Mouse (Mus musculus) right cerebral cortex, postnatal 4 days (tissue): ENCODE measurements around the gene Ndel1.
A peak's percentile ranks its signal among the peaks of the same experiment; 100 is the strongest.

Source experiments
- DNase-seq: peaks from one replicate; pipeline ENCODE4 v3.0.0-alpha.2; 2022

Gene Ndel1

DNA sequence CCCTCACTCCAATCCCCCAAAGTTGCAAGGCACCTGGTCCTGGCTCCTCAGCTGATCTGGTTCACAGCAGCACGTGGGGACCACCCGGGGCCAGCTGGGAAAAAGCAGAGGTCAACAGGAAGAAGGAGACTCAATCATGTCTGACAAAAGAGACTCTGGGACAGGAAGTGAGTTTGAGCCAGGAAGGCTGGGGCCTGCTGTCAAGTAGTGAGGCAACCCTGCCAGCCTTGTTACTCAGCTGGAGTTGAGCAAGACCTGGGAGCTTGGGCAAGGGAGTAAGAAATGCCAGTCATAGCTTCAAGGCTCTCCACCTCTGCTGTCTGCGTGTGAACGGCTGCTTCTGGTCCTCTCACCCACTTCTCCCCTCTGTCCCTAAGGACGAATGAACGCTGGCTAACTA lies at the start of gene Ndel1:
TSS of gene Ndel1 (minus strand) at position 111 of the 400 bp plus-strand sequence.
- DNase-seq = no peak

DNA sequence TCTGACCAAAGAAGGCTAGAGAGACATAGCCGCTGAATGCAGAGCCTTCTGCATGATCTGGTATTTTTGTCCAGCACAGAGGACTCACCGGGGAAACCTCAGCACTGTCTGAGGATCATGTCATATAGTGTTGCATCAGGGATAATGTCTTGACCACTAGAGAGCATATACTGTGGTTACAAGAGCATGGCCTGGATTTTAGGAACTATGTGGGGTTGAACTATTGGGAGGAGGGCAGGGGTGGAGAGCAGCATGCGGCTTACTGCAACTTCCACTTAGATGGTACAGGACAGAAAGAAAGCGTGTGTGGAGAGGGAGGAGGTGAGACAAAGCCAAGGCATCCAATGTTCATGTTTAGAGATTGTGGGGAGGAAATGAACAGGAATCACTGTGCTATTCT lies 42.9 kb upstream of the Ndel1 start:
- no peak for DNase-seq

DNA sequence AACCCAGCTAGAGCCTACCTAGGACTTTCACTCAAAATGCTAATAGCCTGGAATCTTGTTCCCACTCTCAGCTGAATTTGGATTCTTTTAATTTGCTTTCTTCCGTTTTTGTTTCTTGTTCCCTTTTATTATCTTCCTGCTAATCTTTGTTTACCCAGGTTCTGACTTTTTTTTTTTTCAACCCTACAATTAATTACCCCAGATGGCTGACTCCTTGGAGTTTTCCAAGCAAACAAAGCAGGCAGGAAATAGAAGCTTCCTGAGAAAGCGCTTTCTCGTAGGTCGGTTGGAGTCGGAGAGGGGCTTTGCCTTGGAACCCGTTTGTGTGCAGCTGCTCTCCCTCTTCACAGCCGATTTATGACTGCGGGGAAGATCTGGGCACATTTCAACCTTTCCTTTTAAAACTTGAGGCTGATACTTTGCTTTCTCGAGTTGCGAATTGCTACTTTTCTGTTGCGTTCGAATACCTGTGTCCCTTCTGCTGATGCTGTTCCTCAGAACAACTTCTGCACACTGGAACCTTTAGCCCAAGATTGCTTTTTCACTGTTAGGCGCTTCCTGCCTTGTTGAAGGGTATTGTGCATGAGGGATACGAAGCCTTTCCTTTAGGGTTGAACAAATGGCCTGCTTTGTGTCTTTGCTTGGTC lies 40.0 kb upstream of the Ndel1 start:
- no peak for DNase-seq

DNA sequence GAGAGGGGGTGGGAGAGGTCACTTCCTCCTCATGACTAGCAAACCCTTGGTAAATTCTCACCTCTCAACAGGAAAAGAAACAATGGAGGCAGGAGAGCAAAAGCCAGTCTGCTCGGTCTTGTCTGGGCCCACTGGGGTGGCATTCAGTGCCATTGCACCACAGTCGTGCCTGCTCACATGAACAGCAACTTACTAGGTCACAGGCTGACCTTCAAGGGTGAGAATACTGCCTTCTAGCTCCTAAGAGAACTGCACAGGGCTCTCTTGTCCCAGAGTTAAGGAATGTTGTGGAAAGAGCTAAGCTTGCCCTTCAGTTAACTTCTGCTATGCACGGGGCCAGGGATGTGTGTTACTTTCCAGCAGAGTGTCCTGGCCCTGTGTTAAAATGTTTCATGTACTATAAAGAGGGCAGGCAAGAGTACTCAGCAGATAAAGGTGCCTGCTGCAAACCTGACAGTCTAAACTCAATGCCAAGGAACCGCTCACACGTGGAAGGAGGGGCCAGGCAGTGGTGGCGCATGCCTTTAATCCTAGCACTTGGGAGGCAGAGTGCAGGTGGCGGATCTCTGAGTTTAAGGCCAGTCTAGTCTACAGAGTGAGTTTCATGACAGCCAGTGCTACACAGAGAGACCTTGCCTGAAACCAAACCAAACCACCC lies 37.3 kb upstream of the Ndel1 start:
- DNase-seq = no peak

DNA sequence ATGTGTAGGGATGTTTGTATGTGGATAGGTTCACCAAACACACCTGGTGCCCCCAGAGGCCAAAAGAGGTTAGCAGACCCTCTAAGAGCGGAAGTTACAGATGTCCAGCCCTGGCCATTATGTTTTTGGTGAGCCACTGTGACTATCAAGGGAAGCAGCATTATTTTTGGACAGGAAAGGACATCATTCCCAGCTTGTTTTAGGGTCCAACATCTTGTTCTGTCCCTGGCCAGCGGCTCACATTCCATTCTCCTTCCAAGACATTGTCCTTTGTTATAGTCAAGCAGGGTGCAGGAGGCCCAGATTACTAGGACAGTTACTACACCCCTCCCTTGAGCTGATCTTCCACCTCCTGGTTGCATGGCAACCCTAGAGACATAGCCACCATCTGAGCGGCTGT lies 35.6 kb upstream of the Ndel1 start:
- DNase-seq = no peak

DNA sequence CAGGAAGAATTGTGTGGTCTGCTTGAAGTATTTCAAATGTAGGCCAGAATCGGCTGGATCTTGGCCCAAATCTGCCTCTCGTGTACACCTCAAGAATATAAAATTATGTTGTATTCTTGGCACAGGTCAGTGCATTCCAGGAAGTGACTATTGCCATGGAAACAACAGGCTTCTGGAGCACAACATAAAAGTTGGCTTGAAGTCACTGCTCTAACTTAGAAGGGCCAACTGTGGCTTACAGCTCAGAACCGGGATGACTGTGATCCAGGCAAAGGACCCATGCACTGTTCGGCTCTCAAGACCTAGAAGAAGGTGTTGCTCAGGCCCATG lies 34.8 kb upstream of the Ndel1 start:
- no peak for DNase-seq

DNA sequence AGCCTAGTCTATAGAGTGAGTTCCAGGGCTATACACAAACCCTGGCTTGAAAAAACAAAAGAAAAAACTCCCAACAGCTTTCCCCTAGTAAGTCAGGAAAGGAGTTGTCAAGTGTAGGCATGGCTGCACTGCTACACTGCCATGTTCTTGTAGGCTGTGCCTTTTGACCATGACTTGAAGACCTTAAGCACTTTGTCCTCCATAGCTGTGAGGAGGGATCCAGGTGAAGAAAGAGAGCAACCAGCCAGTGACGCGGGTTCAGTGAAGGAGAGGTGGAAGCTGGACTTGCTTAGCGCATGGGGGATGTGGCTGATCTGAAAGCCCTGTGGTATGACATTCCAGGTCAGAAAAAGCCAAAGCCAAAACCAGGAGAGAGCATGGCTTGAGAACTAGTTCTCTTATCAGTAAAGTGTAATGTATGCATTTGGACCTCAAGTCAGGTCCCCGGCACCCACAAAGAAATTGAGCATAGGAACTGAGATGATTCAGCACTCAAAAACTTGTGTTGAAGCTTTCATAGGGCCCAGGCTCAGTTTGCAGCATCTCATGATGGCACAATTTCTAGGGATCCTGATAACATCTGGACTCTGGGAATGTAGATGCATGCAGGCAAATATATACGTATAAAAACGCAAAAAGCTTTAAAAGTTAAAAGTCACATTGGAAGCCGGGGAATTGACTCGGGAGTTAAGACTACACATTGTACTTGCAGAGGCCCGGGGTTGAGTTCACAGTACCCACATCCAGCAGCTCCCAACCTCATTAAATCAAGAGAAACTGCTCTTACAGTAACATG lies 34.2 kb upstream of the Ndel1 start:
- DNase-seq = no peak

DNA sequence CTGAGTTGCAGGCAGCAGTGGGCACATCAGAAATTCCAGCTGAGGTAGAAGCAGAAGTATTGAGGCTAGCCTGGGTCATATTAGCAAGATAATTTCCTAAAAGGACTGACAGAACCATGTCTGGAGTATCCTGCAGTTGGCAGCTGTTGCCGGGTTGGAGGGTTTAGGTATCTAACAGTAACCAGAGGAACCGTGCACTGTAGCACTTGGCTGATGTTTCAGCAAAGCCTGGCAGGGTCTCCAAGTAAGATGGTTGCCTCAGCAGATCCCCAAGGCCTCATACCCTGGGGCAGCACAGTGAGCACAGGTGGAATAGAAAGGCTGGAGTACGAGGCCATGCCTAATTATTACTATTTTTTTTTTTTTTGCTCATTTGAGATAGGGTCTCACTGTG lies 33.5 kb upstream of the Ndel1 start:
- no peak for DNase-seq

DNA sequence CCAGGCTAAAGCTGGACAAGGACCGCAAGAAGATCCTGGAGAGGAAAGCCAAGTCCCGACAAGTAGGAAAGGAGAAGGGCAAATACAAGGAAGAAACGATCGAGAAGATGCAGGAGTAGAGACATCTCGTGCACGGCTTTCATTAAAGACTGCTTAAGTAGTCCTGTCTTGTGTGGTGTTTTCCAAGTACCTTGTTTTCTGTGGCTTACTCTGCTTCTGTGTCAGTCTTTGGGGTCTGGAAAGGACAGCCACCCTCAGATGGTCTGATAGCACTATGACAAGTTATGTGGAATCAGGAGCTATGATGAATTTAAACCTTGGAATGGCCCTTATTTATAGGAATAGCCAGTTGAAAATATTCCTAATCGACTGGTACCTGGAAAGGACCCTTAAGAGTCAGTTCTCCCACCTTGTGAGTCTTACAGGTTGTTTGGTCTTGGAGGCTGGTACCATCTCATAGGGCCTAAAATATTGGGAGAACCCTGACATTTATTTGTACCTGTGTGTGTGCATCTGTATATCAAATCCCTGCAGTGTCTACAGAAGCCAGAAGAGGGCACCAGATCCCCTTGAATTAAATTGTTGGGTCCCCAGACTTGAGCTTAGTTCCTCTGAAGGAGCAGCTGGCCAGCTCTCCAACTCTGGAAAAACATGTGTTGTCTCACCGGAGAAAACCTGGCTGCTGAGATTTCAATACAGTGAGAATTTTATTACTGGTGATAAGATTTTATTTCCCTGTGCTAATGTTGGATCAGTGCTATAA lies 32.9 kb upstream of the Ndel1 start:
- DNase-seq = peak; percentile 74

DNA sequence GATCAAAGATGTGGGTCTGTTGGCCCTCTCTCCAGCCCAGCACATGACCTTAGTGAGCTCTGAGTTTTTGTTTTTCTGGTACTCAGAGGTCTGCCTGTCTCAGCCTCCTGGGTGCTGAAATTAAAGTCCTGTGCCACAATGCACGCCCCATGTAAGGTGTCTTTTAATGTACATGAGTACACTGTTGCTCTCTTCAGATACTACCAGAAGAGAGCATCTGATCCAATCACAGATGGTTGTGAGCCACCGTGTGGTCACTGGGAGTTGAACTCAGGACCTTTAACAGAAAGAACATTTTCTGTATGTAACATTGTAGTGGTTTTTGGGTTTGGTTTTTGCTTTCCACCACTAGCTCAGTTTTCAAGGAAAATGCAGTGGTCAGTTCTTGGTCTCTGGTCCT lies 32.1 kb upstream of the Ndel1 start:
- DNase-seq = no peak

DNA sequence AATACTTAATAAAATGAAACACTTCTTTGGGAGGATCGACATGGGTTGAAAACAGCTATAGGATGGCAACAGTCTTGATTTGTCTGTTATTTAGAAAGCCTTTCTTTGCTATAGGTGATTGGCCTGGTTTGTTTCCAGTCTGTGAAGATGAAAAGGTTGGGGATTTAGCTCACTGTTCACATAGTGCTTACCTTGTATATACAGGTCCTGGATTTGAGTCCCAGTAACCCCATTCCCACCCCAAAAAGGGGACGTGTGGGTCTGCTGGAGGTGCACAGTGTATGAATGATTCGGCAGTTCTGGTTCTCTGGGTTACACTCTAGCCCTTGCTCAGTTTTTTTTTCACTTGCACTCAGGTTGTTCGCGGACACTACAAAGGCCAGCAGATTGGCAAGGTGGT lies 31.2 kb upstream of the Ndel1 start:
- DNase-seq = no peak

DNA sequence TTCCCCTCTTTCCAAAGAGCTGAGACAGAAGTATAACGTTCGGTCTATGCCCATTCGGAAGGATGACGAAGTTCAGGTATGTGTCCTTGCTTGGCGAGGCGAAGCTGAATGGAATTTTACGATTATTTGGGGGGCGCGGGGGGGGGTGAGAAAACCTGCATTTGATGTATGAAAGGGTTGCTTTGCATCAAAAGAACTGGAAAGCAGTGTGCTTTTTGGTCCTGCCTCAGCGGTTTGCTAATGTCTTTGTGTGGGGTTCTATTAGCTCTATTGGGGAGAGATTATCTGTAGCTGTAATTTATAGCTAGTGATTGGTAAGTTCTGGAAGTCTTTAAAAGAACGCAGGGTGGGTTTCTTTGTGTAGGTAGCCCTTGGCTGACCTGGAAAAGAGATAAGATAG lies 30.7 kb upstream of the Ndel1 start:
- no peak for DNase-seq

DNA sequence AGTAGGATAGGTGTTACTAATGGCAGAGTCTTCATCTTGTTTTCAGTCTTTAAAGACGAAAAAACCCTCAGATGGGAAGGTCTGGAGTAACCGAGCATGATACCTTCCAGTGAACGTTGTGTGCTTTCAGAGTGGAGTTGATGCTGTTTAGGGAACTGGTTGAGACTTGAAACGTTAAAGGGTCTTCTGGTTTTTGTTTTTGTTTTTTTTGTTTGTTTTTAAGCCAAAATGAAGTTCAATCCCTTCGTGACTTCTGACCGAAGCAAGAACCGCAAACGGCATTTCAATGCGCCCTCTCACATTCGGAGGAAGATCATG lies 30.3 kb upstream of the Ndel1 start:
- no peak for DNase-seq

DNA sequence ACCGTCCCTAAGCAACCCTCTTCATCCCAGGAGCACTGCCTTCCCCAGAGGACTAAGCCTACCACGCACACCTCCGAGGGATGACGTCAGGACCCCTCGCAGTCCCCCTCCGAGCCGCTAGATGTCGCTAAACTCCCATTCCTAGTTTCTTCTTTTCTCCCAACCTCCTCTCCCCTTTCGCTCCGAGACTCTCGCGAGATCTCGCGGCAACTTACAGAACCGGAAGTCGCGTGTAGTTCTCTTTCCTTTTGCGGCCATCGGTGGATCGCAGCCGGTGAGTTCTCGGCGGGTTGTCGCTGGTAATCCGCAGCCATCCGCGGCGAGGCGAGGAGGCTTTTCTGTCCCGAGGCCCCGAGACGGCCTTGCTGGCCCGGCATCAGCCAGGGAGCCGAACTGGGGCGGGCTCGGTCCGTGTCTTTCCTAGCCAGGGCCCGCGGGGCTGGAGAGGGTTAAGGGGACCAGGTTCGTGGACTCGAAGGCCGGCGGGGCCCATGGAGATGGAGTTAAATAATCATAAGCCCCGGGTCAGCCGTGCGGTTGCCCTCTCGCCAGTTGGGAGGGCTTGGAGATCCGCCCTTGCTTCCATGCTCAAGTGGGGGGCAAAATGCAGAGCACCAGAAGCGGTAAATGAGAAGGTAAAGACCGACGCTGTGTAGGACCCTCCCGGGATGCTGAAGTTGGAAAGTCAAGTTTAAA lies 29.8 kb upstream of the Ndel1 start, which contains the start of gene Rpl26:
TSS of gene Rpl26 (plus strand) at position 233 of the 696 bp plus-strand sequence.
- peak; percentile 98 for DNase-seq

DNA sequence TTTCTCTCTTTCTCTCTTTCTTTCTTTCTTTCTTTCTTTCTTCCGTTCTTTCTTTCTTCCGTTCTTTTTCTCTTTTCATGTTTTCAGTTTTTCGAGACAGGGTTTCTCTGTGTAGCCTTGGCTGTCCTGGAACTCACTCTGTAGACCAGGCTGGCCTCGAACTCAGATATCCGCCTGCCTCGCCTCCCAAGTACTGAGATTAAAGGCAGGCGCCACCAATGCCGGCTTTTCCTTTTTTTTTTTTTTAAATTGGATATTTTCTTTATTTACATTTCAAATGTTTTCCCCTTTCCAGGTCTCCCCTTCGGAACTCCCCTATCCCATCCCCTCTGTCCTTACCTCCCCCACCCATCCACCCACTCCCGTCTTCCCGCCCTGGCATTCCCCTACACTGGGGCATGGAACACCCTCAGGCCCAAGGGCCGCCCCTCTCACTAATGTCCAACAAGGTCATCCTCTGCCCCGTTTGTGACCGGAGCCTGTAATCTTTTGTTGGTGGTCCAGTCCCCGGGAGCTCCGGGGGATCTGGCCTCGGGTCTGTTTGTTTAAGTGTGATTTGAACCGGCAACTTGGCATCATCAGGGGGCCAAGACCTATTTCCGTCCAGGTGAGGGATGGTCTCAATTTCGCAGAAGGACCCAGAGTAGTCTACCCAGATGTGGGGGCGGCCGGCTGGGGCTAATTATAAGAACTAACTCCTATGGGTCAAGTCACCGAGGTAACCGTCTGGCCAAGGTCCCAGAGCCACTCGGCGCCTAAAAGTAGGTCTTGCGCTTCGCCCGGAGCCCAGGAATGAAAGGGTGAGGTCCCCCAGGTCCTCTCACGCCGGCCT lies 29.1 kb upstream of the Ndel1 start:
- DNase-seq = peak; percentile 12

DNA sequence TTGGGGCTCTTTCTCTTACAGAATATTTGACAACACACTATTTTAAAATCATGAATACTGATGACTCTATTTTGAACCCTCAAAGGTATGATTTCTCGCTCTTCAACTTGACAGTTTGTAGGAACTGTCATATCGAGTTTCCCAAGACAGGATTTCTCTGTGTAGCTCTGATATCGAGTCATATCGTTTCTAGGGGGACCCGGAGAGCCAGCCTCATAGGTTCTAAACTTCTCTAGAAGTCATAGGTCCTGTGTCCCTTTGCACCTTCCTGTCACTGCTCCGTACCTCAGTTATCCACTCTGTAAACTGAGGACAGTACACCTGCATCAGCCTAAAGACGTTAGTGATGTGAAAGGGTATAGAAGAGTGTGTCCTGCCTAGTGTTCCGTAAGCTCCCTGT lies 28.2 kb upstream of the Ndel1 start:
- DNase-seq = no peak

DNA sequence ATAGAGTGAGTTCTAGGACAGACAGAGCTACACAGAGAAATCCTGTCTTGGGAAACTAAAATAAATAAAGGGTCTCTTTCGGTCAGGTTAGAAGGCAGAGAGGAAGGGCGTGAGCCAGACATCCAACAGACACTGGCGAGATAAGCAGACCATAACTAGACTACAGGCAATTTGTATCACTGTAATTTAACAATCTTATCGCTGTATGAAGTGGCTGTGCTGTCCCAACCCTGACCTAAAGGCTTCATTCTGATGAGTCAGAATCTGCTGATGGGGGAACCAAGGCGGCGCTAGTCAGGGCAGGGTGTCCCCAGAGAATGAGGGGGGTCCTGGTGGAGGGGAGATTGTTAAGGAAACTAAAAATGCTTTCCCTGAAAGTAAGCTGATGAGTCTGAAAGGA lies 27.1 kb upstream of the Ndel1 start:
- DNase-seq = no peak

DNA sequence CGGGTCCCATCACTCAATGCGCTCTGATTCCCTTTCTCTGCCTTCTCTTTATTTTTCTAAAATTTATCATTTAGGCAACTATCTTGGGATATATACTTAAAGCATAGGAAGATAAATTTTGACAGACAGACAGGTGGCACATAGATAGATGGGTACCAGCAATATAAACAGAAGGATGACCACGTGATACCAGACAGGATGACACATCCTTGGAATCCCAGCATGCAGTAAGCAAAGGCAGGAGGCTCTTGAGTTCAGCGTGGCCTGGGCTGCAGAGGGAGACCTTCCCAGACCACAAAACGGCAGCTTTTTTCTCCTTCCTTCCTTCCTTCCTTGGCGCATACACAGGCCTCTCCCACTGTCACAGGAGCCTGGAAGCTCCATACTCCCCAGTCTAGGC lies 26.2 kb upstream of the Ndel1 start:
- no peak for DNase-seq

DNA sequence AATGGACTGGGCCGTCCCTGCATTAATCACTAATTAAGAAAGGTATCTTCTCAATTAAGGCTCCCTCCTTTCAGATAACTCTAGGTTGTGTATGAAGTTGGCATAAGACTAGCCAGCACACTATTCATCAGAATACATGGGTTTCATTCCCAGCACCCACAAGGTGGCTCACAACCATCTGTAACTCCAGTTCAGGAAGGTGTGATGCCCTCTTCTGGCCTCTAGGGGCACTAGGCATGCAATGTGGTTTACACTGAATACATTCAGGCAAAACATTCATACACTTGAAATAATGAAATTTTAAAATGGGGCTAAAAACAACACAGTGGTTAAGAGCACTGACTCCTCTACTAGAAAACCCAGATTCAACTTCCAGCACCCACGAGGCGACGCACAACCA lies 25.5 kb upstream of the Ndel1 start:
- DNase-seq = no peak

DNA sequence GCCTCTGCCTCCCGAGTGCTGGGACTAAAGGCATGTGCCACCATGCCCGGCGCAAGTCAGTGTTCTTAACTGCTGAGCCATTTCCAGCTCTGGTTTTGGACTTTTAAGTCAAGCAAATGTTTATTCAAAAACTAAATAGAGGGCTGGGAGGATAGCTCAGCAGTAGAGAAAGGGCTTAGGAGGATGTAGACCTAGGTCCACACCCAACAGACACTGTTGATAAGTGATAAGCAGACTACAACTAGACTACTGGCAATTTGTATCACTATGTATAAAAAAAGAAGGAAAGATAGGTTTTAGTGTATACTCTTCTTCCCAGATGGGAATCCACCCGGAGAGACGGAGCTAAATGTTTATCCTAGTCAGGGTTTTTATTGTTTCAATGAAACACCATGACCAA lies 24.6 kb upstream of the Ndel1 start:
- DNase-seq = no peak

DNA sequence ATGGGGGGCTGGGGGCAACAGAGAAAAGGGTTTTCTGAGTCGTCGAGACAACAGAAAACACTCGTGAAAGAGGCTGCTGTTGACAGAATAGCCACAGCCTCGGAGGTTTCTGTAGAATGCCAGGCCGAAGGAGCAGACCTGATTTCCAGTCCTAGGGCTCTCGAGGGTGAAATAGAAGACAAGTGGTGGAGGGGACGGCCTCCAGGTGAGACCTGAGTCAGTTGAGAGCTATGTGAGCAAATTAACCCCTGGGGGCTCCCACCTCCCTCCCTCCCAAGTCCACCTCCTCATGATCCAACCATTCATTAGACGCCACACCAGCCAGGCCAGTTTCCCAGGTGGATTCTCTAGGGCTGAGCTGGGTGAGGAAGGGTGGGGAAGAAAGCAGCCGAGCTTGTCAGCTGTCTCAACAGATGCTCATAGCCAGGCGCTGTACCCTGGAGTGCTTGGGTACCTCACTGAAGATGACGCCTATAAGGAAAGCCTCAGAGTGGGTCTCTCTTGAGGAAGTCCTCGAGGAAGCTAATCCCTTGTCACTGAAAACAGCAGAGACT lies 22.3 kb upstream of the Ndel1 start:
- no peak for DNase-seq
